Mouse (Mus musculus) limb, embryonic 14.5 days (tissue): ENCODE data around the gene Rpgrip1. TPM values are rescaled to one million over a fixed set of nuclear protein-coding genes. Genes with fewer than 3 reads are reported as not detected.

Experiments used
- ATAC-seq: fragments of 200-750 bp; cut with Nextera tagmentation; 2 replicates; pipeline ENCODE4 v1.8.0; 2017; ENCODE audit warnings: low read depth, moderate number of reproducible peaks, moderate TSS enrichment; ENCODE audit not compliant: low FRiP score
- DNase-seq: peaks from one replicate; pipeline ENCODE4 v3.0.0-alpha.2; 2015; ENCODE audit warnings: low spot score
- H3K27ac ChIP-seq: fragments of 300-500 bp; sonication (generic); replicated peaks from 2 replicates; pipeline ENCODE4 v1.5.1; 2014; ENCODE audit warnings: low read depth, mild to moderate bottlenecking, low read length, moderate library complexity, mixed read lengths
- H3K27me3 ChIP-seq: fragments of 300-500 bp; sonication (generic); 2 replicates; pipeline ENCODE4 v1.6.1; 2014; ENCODE audit warnings: low read length, mixed read lengths; ENCODE audit not compliant: control insufficient read depth, insufficient read depth
- H3K36me3 ChIP-seq: fragments of 300-500 bp; sonication (generic); 2 replicates; pipeline ENCODE4 v1.6.1; 2014; ENCODE audit warnings: mild to moderate bottlenecking, low read length, moderate library complexity, mixed read lengths; ENCODE audit not compliant: control insufficient read depth, insufficient read depth
- H3K4me1 ChIP-seq: fragments of 300-500 bp; sonication (generic); 2 replicates; pipeline ENCODE4 v1.6.1; 2014; ENCODE audit warnings: antibody characterized with exemption, low read length, mixed read lengths; ENCODE audit not compliant: control insufficient read depth, insufficient read depth
- H3K4me2 ChIP-seq: fragments of 300-500 bp; sonication (generic); replicated peaks from 2 replicates; pipeline ENCODE4 v1.6.1; 2014; ENCODE audit warnings: low read depth, mild to moderate bottlenecking, low read length, moderate library complexity; ENCODE audit not compliant: severe bottlenecking
- H3K4me3 ChIP-seq: fragments of 300-500 bp; sonication (generic); replicated peaks from 2 replicates; pipeline ENCODE4 v1.5.1; 2014; ENCODE audit warnings: low read length
- H3K9ac ChIP-seq: fragments of 300-500 bp; sonication (generic); 2 replicates; pipeline ENCODE4 v1.6.1; 2014; ENCODE audit warnings: mild to moderate bottlenecking, low read depth, low read length, moderate library complexity; ENCODE audit not compliant: severe bottlenecking
- H3K9me3 ChIP-seq: fragments of 300-500 bp; sonication (generic); 2 replicates; pipeline ENCODE4 v1.6.1; 2016; ENCODE audit warnings: low read length; ENCODE audit not compliant: control insufficient read depth
- POLR2A ChIP-seq: fragments of 200-500 bp; IDR thresholded peaks from 2 replicates; pipeline ENCODE4 v1.8.0; 2012; ENCODE audit warnings: inconsistent platforms, mild to moderate bottlenecking, moderate library complexity, borderline replicate concordance; ENCODE audit not compliant: insufficient read depth, insufficient read length; ENCODE audit errors: extremely low read depth
- WGBS: fragments of 180-500 bp; shearing (Covaris S2); extraction: QIAGEN DNeasy Blood & Tissue Kit; methylation state at CpG from one replicate; pipeline ENCODE4 v1.1.7; 2014; 5-methylcytosine and 5-hydroxymethylcytosine counted together
- polyA plus RNA-seq, 2 experiments: library from polyadenylated mRNA; depleted of rRNA in 1 of 2; stranded (reverse) in 1 of 2; unstranded in 1 of 2; fragments of >200 nt; fragmentation: Nextera tagmentation in 1 of 2; extraction: Ambion mirVana in 1 of 2; gene quantifications; 2 replicates each; pipeline versions ENCODE4 v1.2.1 to v1.2.3; 2012 to 2014

Rpgrip1 gene
- polyA plus RNA-seq, 2 experiments = 1.1 to 63.4 TPM

- peak overlapping the region; percentile 98 for H3K4me3 ChIP-seq
- peak overlapping the region; percentile 68 for H3K4me2 ChIP-seq
- no peak for TF ChIP-seq POLR2A
- H3K36me3 ChIP-seq = peaks cover 43% of the 10 kb centered on the region
- no peaks in the 10 kb centered on the region for H3K9me3 ChIP-seq
- DNase-seq (no peak), ATAC-seq (peak; percentile 20; the same call in 1 of the 2 replicates)
- peak overlapping the region; percentile 99 for H3K9ac ChIP-seq
- H3K4me1 ChIP-seq = peaks cover 17% of the 10 kb centered on the region; the same call in 1 of the 2 replicates
- H3K27me3 ChIP-seq = no peaks in the 10 kb centered on the region
- 2% methylated on average over 40 of the region's 59 CpGs for WGBS
- H3K27ac ChIP-seq = peak overlapping the region; percentile 97
Measured at GRCm38 (mm10) chr14:52196230-52197155, 86.0 kb downstream of the Rpgrip1 start.

GRCm38 (mm10) chr14:52197156-52197878 lies 86.8 kb downstream of the Rpgrip1 start, which contains the start of gene Supt16:
Gene Supt16, minus strand, starts transcription at chr14:52197416.
- 0 out of 2 replicates have a peak, but pooled peaks have one; percentile 54 for TF ChIP-seq POLR2A
- WGBS = under 1% methylated on average over 59 of the region's 59 CpGs
- peak within 1 kb of the TSS; percentile 98 for H3K4me3 ChIP-seq
- H3K27me3 ChIP-seq = no peaks in the 10 kb centered on the region
- ATAC-seq = peak; percentile 94
- H3K9me3 ChIP-seq = no peaks in the 10 kb centered on the region
- DNase-seq = peak; percentile 87
- peaks cover 17% of the 10 kb centered on the region; the same call in 1 of the 2 replicates for H3K4me1 ChIP-seq
- H3K36me3 ChIP-seq = peaks cover 47% of the 10 kb centered on the region
- H3K4me2 ChIP-seq = peak within 1 kb of the TSS; percentile 68
- peak within 1 kb of the TSS; percentile 99 for H3K9ac ChIP-seq
- peak within 1 kb of the TSS; percentile 97 for H3K27ac ChIP-seq

GRCm38 (mm10) chr14:52198141-52198540 lies 87.6 kb downstream of the Rpgrip1 start:
- ATAC-seq (no peak), DNase-seq (no peak)
- Histone ChIP-seq H3K9me3 (no peaks in the 10 kb centered on the region), H3K4me3 (peak overlapping the region; percentile 98), H3K9ac (0 out of 2 replicates have a peak overlapping the region, but pooled peaks have one; percentile 99), H3K27ac (peak overlapping the region; percentile 27; the same call in 1 of the 2 replicates), H3K27me3 (no peaks in the 10 kb centered on the region), H3K4me2 (peak overlapping the region; percentile 68), H3K36me3 (peaks cover 50% of the 10 kb centered on the region), H3K4me1 (peaks cover 17% of the 10 kb centered on the region; the same call in 1 of the 2 replicates)
- 13% methylated on average over 3 of the region's 3 CpGs for whole genome bisulfite sequencing
- no peak for TF ChIP-seq POLR2A

GRCm38 (mm10) chr14:52199412-52199811 lies 88.9 kb downstream of the Rpgrip1 start:
- H3K36me3 ChIP-seq = peaks cover 57% of the 10 kb centered on the region
- H3K9ac ChIP-seq = no peak overlapping the region
- no peak overlapping the region for H3K27ac ChIP-seq
- TF ChIP-seq POLR2A = no peak
- H3K9me3 ChIP-seq = no peaks in the 10 kb centered on the region
- peaks cover 17% of the 10 kb centered on the region; the same call in 1 of the 2 replicates for H3K4me1 ChIP-seq
- H3K4me2 ChIP-seq = no peak overlapping the region
- no peak for ATAC-seq
- H3K27me3 ChIP-seq = no peaks in the 10 kb centered on the region
- 95% methylated on average over 4 of the region's 4 CpGs for WGBS
- H3K4me3 ChIP-seq = no peak overlapping the region
- no peak for DNase-seq

Other genes starting within 250 kb of the Rpgrip1 start
- gene Mettl17, start 225.9 kb upstream of the Rpgrip1 start, polyA plus RNA-seq (2012; rRNA removed) = 45.9 and 47.9 TPM in 2 replicates
- gene Mettl17, start 225.9 kb upstream of the Rpgrip1 start, polyA plus RNA-seq (2014; fragmentation: Nextera tagmentation; extraction: Ambion mirVana) = 42.7 and 46.5 TPM in 2 replicates
- gene Slc39a2, start 217.8 kb upstream of the Rpgrip1 start, polyA plus RNA-seq (2012; rRNA removed) = 3.6 TPM in 2 replicates
- gene Slc39a2, start 217.8 kb upstream of the Rpgrip1 start, polyA plus RNA-seq (2014; fragmentation: Nextera tagmentation; extraction: Ambion mirVana) = 1.5 TPM in 2 replicates
- gene Ndrg2, start 196.5 kb upstream of the Rpgrip1 start, polyA plus RNA-seq (2012; rRNA removed) = 73.9 and 83.1 TPM in 2 replicates
- 52.0 and 54.5 TPM in 2 replicates for gene Ndrg2, start 196.5 kb upstream of the Rpgrip1 start, polyA plus RNA-seq (2014; fragmentation: Nextera tagmentation; extraction: Ambion mirVana)
- gene Tppp2, start 192.3 kb upstream of the Rpgrip1 start, polyA plus RNA-seq (2012; rRNA removed) = not detected in 2 replicates
- not detected in 2 replicates for gene Tppp2, start 192.3 kb upstream of the Rpgrip1 start, polyA plus RNA-seq (2014; fragmentation: Nextera tagmentation; extraction: Ambion mirVana)
- gene Rnase13, start 187.9 kb upstream of the Rpgrip1 start, polyA plus RNA-seq (2012; rRNA removed) = not detected in 2 replicates
- not detected in 2 replicates for gene Rnase13, start 187.9 kb upstream of the Rpgrip1 start, polyA plus RNA-seq (2014; fragmentation: Nextera tagmentation; extraction: Ambion mirVana)
- 220 and 277 TPM in 2 replicates for gene Arhgef40, start 126.0 kb upstream of the Rpgrip1 start, polyA plus RNA-seq (2012; rRNA removed)
- 143 and 160 TPM in 2 replicates for gene Arhgef40, start 126.0 kb upstream of the Rpgrip1 start, polyA plus RNA-seq (2014; fragmentation: Nextera tagmentation; extraction: Ambion mirVana)
- 0.99 and 1.3 TPM in 2 replicates for gene Tmem253, start 95.0 kb upstream of the Rpgrip1 start, polyA plus RNA-seq (2012; rRNA removed)
- 0.28 and 0.81 TPM in 2 replicates for gene Tmem253, start 95.0 kb upstream of the Rpgrip1 start, polyA plus RNA-seq (2014; fragmentation: Nextera tagmentation; extraction: Ambion mirVana)
- 89.4 and 126 TPM in 2 replicates for gene Zfp219, start 90.0 kb upstream of the Rpgrip1 start, polyA plus RNA-seq (2012; rRNA removed)
- gene Zfp219, start 90.0 kb upstream of the Rpgrip1 start, polyA plus RNA-seq (2014; fragmentation: Nextera tagmentation; extraction: Ambion mirVana) = 30.3 and 37.5 TPM in 2 replicates
- not detected in 2 replicates for gene Olfr221, start 68.2 kb upstream of the Rpgrip1 start, polyA plus RNA-seq (2012; rRNA removed)
- not detected in 2 replicates for gene Olfr221, start 68.2 kb upstream of the Rpgrip1 start, polyA plus RNA-seq (2014; fragmentation: Nextera tagmentation; extraction: Ambion mirVana)
- gene Hnrnpc, start 6.7 kb upstream of the Rpgrip1 start, polyA plus RNA-seq (2012; rRNA removed) = 386 and 478 TPM in 2 replicates
- 526 and 573 TPM in 2 replicates for gene Hnrnpc, start 6.7 kb upstream of the Rpgrip1 start, polyA plus RNA-seq (2014; fragmentation: Nextera tagmentation; extraction: Ambion mirVana)
- gene Supt16, start 86.7 kb downstream of the Rpgrip1 start, polyA plus RNA-seq (2012; rRNA removed) = 34.5 and 41.5 TPM in 2 replicates
- 56.0 and 58.7 TPM in 2 replicates for gene Supt16, start 86.7 kb downstream of the Rpgrip1 start, polyA plus RNA-seq (2014; fragmentation: Nextera tagmentation; extraction: Ambion mirVana)
- gene Chd8, start 147.1 kb downstream of the Rpgrip1 start, polyA plus RNA-seq (2012; rRNA removed) = 52.4 and 57.6 TPM in 2 replicates
- gene Chd8, start 147.1 kb downstream of the Rpgrip1 start, polyA plus RNA-seq (2014; fragmentation: Nextera tagmentation; extraction: Ambion mirVana) = 50.0 and 52.6 TPM in 2 replicates
- gene Tox4, start 168.4 kb downstream of the Rpgrip1 start, polyA plus RNA-seq (2012; rRNA removed) = 36.5 and 50.0 TPM in 2 replicates
- 39.7 and 40.0 TPM in 2 replicates for gene Tox4, start 168.4 kb downstream of the Rpgrip1 start, polyA plus RNA-seq (2014; fragmentation: Nextera tagmentation; extraction: Ambion mirVana)
- 29.5 and 35.3 TPM in 2 replicates for gene Rab2b, start 168.8 kb downstream of the Rpgrip1 start, polyA plus RNA-seq (2012; rRNA removed)
- 21.4 and 24.7 TPM in 2 replicates for gene Rab2b, start 168.8 kb downstream of the Rpgrip1 start, polyA plus RNA-seq (2014; fragmentation: Nextera tagmentation; extraction: Ambion mirVana)
- 41.9 and 43.1 TPM in 2 replicates for gene Mettl3, start 194.4 kb downstream of the Rpgrip1 start, polyA plus RNA-seq (2012; rRNA removed)
- 36.7 and 40.8 TPM in 2 replicates for gene Mettl3, start 194.4 kb downstream of the Rpgrip1 start, polyA plus RNA-seq (2014; fragmentation: Nextera tagmentation; extraction: Ambion mirVana)
- 26.4 and 31.9 TPM in 2 replicates for gene Sall2, start 218.1 kb downstream of the Rpgrip1 start, polyA plus RNA-seq (2012; rRNA removed)
- 18.9 and 21.5 TPM in 2 replicates for gene Sall2, start 218.1 kb downstream of the Rpgrip1 start, polyA plus RNA-seq (2014; fragmentation: Nextera tagmentation; extraction: Ambion mirVana)
- not detected in 2 replicates for gene Olfr1513, start 245.7 kb downstream of the Rpgrip1 start, polyA plus RNA-seq (2012; rRNA removed)
- not detected in 2 replicates for gene Olfr1513, start 245.7 kb downstream of the Rpgrip1 start, polyA plus RNA-seq (2014; fragmentation: Nextera tagmentation; extraction: Ambion mirVana)